Mouse (Mus musculus): ENCODE data around the gene Rnf121. TPM values are rescaled to one million over a fixed set of nuclear protein-coding genes. Genes with fewer than 3 reads are reported as not detected.

Gene Rnf121
- total and polyA plus RNA-seq, 3 experiments = 10.3 to 24.8 (median 20.4) TPM

DNA sequence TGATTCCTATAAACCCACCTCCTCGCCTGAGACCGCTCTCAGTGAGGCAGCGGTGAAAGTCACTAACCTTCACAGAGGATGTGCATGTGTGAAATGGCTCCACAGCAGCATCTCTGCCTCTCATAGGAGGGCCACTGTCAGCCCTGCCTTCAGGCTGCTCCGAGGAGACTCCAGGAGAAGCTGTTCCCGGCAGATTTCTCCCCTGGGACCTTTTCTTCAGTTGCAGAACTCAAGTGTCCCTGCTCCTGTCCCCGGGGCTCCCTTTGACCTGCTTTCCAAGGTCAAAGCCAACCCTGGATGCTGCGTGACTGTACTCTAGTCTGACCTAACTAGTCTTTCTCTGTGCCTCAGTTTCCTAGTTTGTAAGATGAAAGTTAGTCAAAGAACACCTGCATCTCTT lies 43.9 kb upstream of the Rnf121 start, which contains the start of gene Art5:
Gene Art5, minus strand, starts transcription at position 319 of the 400 bp plus-strand sequence.
- Histone ChIP-seq H3K4me3 (replicated peaks in 1 of 3; ENCODE audit: low read depth in 2 of 3, low read length in 2 of 3, poor library complexity in 1 of 3) (no peak within 1 kb of the TSS), H3K79me2 (replicated peaks; ENCODE audit: control insufficient read depth, extremely low read depth, insufficient read depth, poor library complexity, severe bottlenecking) (no peaks in the 10 kb centered on the region), H3K4me1 (ENCODE audit: control insufficient read depth in 1 of 2, insufficient read depth in 2 of 2) (peaks cover 2 to 5% of the 10 kb centered on the region in 2 experiments; a peak in 1 of 4 replicates), H3K27ac (ENCODE audit: insufficient read depth, low read depth) (no peak within 1 kb of the TSS), H3K9me3 (replicated peaks; ENCODE audit: low read length) (no peaks in the 10 kb centered on the region), H3K9ac (ENCODE audit: insufficient read depth, low read depth) (no peak within 1 kb of the TSS), H3K27me3 (replicated peaks) (no peaks in the 10 kb centered on the region), H3K36me3 (replicated peaks in 1 of 2; ENCODE audit: control insufficient read depth in 1 of 2, insufficient read depth in 1 of 2, low read length in 1 of 2) (no peaks in the 10 kb centered on the region), H3K4me2 (ENCODE audit: insufficient read depth, low read depth, poor library complexity, severe bottlenecking) (no peak within 1 kb of the TSS)
- in situ Hi-C loops (cut with MboI; ENCODE audit: low pct_ligation_motif_present, low pct_unique_long_range_greater_than_20kb, low sequenced_read_pairs) (no loop called here), dilution Hi-C loops (cut with MboI; ENCODE audit: extremely low pct_ligation_motif_present, extremely low pct_unique_long_range_greater_than_20kb, low sequenced_read_pairs) (no loop called here)
- TF ChIP-seq CTCF (conservative IDR thresholded peaks at IDR 0.05 in 1 of 2, IDR thresholded peaks at IDR 0.05 in 1 of 2; ENCODE audit: low read depth in 2 of 2, low read length in 2 of 2) (no peak), BHLHE40 (IDR thresholded peaks at IDR 0.05; ENCODE audit: low read depth, low read length) (no peak), POLR2AphosphoS2 (IDR thresholded peaks at IDR 0.05; ENCODE audit: low read depth, low read length) (no peak), MXI1 (IDR thresholded peaks at IDR 0.05; ENCODE audit: low read depth, low read length) (no peak), ZKSCAN1 (IDR thresholded peaks at IDR 0.05; ENCODE audit: borderline replicate concordance, low read depth, low read length) (no peak), CHD2 (IDR thresholded peaks at IDR 0.05; ENCODE audit: low read length) (no peak), MAFK (IDR thresholded peaks at IDR 0.05; ENCODE audit: insufficient replicate concordance, low read length) (no peak), TCF12 (IDR thresholded peaks at IDR 0.05; ENCODE audit: low read depth, low read length) (no peak)
- no peak for DNase-seq (ENCODE audit: extremely low read depth)

DNA sequence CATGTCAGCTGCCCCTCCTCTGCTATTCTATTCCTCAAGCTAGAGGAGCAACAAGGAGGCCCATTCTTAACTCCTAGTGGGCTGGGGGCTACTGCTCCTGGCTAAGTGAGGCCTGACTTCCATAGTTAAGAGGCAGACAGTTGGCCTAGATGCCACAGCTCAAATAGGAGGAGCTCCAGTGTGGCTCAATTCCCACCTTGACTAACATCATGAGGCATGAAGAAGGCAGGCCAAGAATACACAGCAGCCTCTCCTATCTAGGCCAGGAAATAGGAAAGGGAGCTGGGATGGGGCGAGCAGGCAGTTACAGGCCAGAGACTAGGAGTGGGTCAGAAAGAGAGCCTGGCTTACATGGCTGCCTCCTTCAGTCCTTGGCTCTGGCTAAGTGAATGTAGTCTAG lies 42.9 kb upstream of the Rnf121 start:
- H3K4me3 ChIP-seq (replicated peaks in 1 of 3; ENCODE audit: low read depth in 2 of 3, low read length in 2 of 3, poor library complexity in 1 of 3) = no peak overlapping the region
- in situ Hi-C loops (cut with MboI; ENCODE audit: low pct_ligation_motif_present, low pct_unique_long_range_greater_than_20kb, low sequenced_read_pairs) = no loop called here
- no peaks in the 10 kb centered on the region for H3K36me3 ChIP-seq (replicated peaks in 1 of 2; ENCODE audit: control insufficient read depth in 1 of 2, insufficient read depth in 1 of 2, low read length in 1 of 2)
- no peak for DNase-seq (ENCODE audit: extremely low read depth)
- dilution Hi-C loops (cut with MboI; ENCODE audit: extremely low pct_ligation_motif_present, extremely low pct_unique_long_range_greater_than_20kb, low sequenced_read_pairs) = no loop called here
- no peaks in the 10 kb centered on the region for H3K9me3 ChIP-seq (replicated peaks; ENCODE audit: low read length)
- TF ChIP-seq USF2 (conservative IDR thresholded peaks at IDR 0.05; ENCODE audit: low read depth, low read length) (no peak), MEF2A (IDR thresholded peaks at IDR 0.05; ENCODE audit: borderline replicate concordance, low read depth, low read length) (no peak)
- no peaks in the 10 kb centered on the region for H3K79me2 ChIP-seq (replicated peaks; ENCODE audit: control insufficient read depth, extremely low read depth, insufficient read depth, poor library complexity, severe bottlenecking)
- H3K27ac ChIP-seq (ENCODE audit: insufficient read depth, low read depth) = no peak overlapping the region
- H3K4me1 ChIP-seq (ENCODE audit: control insufficient read depth in 1 of 2, insufficient read depth in 2 of 2) = no peaks in the 10 kb centered on the region; a peak in 1 of 4 replicates
- no peak overlapping the region for H3K9ac ChIP-seq (ENCODE audit: insufficient read depth, low read depth)
- no peak overlapping the region for H3K4me2 ChIP-seq (ENCODE audit: insufficient read depth, low read depth, poor library complexity, severe bottlenecking)
- H3K27me3 ChIP-seq (replicated peaks) = no peaks in the 10 kb centered on the region

DNA sequence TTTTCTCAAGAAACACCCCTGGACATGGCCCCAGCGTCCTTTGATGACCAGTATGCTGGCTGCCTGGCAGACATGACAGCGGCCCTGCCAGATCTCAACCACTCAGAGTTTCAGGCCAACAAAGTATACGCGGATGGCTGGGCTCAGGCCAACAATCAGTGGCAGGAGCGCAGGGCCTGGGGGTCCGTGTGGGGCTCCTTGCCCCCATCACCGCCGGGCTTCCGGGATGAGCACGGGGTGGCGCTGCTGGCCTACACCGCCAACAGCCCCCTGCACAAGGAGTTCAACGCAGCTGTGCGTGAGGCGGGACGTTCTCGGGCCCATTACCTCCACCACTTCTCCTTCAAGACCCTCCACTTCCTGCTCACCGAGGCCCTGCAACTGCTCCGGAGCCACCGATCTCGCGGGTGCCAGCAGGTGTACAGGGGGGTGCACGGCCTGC lies 41.5 kb upstream of the Rnf121 start:
- H3K9ac ChIP-seq (ENCODE audit: insufficient read depth, low read depth) = no peak overlapping the region
- dilution Hi-C loops (cut with MboI; ENCODE audit: extremely low pct_ligation_motif_present, extremely low pct_unique_long_range_greater_than_20kb, low sequenced_read_pairs) = no loop called here
- H3K27me3 ChIP-seq (replicated peaks) = no peaks in the 10 kb centered on the region

More for the DNA sequence above, 41.5 kb upstream of the Rnf121 start:
- DNase-seq (ENCODE audit: extremely low read depth) = no peak
- Histone ChIP-seq H3K4me1 (ENCODE audit: control insufficient read depth in 1 of 2, insufficient read depth in 2 of 2) (peaks cover 0 to 2% of the 10 kb centered on the region in 2 experiments; a peak in 1 of 4 replicates), H3K4me2 (ENCODE audit: insufficient read depth, low read depth, poor library complexity, severe bottlenecking) (no peak overlapping the region), H3K27ac (ENCODE audit: insufficient read depth, low read depth) (no peak overlapping the region), H3K79me2 (replicated peaks; ENCODE audit: control insufficient read depth, extremely low read depth, insufficient read depth, poor library complexity, severe bottlenecking) (no peaks in the 10 kb centered on the region), H3K9me3 (replicated peaks; ENCODE audit: low read length) (no peaks in the 10 kb centered on the region), H3K4me3 (replicated peaks in 1 of 3; ENCODE audit: low read depth in 2 of 3, low read length in 2 of 3, poor library complexity in 1 of 3) (no peak overlapping the region), H3K36me3 (replicated peaks in 1 of 2; ENCODE audit: control insufficient read depth in 1 of 2, insufficient read depth in 1 of 2, low read length in 1 of 2) (no peaks in the 10 kb centered on the region)
- in situ Hi-C loops (cut with MboI; ENCODE audit: low pct_ligation_motif_present, low pct_unique_long_range_greater_than_20kb, low sequenced_read_pairs) = no loop called here
- TF ChIP-seq RCOR1 (conservative IDR thresholded peaks at IDR 0.05; ENCODE audit: low read depth, low read length) (no peak), CTCF (conservative IDR thresholded peaks at IDR 0.05 in 1 of 2, IDR thresholded peaks at IDR 0.05 in 1 of 2; ENCODE audit: low read depth in 2 of 2, low read length in 2 of 2) (no peak), MAFK (IDR thresholded peaks at IDR 0.05; ENCODE audit: insufficient replicate concordance, low read length) (no peak)
